In genomic region chr10:97332639-97333038, GRCm38 (mm10) we compare ENCODE assay signal across 25 mouse cellular contexts.
DNase-seq lines count a peak whose midpoint lies in the region; ATAC-seq and TF ChIP-seq lines count a peak whose summit lies in the region.
"Had no signal": no experiment of that assay in that cellular context is flagged by ENCODE, and none has a peak within 500 bp of the region (broad histone marks: within the 10 kb centered on the region; RNA-seq: fewer than 3 reads in every experiment).

No protein-coding gene starts in this region.

- H3K9ac ChIP-seq in limb, embryonic 12.5 days (replicated peaks), result no peak overlapping the region
- H3K9ac ChIP-seq in limb, embryonic 14.5 days (ENCODE audit: low read depth, low read length, severe bottlenecking), result no peak overlapping the region
- H3K9ac ChIP-seq: embryonic facial prominence, embryonic 13.5 days; forebrain, embryonic 12.5 days; forebrain, embryonic 15.5 days; heart, embryonic 13.5 days; hindbrain, embryonic 12.5 days; hindbrain, embryonic 15.5 days had no signal

- no peaks in the 10 kb centered on the region for H3K36me3 ChIP-seq in limb, embryonic 12.5 days
- H3K36me3 ChIP-seq in limb, embryonic 10.5 days, result no peaks in the 10 kb centered on the region
- H3K36me3 ChIP-seq in limb, embryonic 14.5 days (ENCODE audit: control insufficient read depth, insufficient read depth, low read length), result no peaks in the 10 kb centered on the region
- H3K36me3 ChIP-seq: embryonic facial prominence, embryonic 10.5 days; embryonic facial prominence, embryonic 13.5 days; forebrain, embryonic 12.5 days; forebrain, embryonic 15.5 days; heart, embryonic 10.5 days; heart, embryonic 13.5 days; hindbrain, embryonic 12.5 days; hindbrain, embryonic 15.5 days had no signal

- H3K27ac ChIP-seq in limb, embryonic 12.5 days, result peak overlapping the region; percentile 57
- H3K27ac ChIP-seq in limb, embryonic 10.5 days, result no peak overlapping the region
- peak overlapping the region; percentile 27; the same call in 1 of the 2 replicates for H3K27ac ChIP-seq in limb, embryonic 14.5 days (replicated peaks; ENCODE audit: low read depth, low read length)
- H3K27ac ChIP-seq: embryonic facial prominence, embryonic 10.5 days; embryonic facial prominence, embryonic 13.5 days; forebrain, embryonic 12.5 days; forebrain, embryonic 15.5 days; heart, adult 2 months; heart, embryonic 10.5 days; heart, embryonic 13.5 days; hindbrain, embryonic 12.5 days; hindbrain, embryonic 15.5 days had no signal

- H3K9me3 ChIP-seq in limb, embryonic 12.5 days, result no peaks in the 10 kb centered on the region
- H3K9me3 ChIP-seq in limb, embryonic 10.5 days (replicated peaks), result no peaks in the 10 kb centered on the region
- no peaks in the 10 kb centered on the region for H3K9me3 ChIP-seq in limb, embryonic 14.5 days (ENCODE audit: control insufficient read depth, low read length)
- H3K9me3 ChIP-seq: embryonic facial prominence, embryonic 10.5 days; embryonic facial prominence, embryonic 13.5 days; forebrain, embryonic 12.5 days; forebrain, embryonic 15.5 days; heart, embryonic 10.5 days; hindbrain, embryonic 12.5 days; hindbrain, embryonic 15.5 days had no signal

- H3K27me3 ChIP-seq in limb, embryonic 12.5 days, result no peaks in the 10 kb centered on the region
- no peaks in the 10 kb centered on the region for H3K27me3 ChIP-seq in limb, embryonic 10.5 days (ENCODE audit: low read depth, poor library complexity, severe bottlenecking)
- H3K27me3 ChIP-seq in limb, embryonic 14.5 days (ENCODE audit: control insufficient read depth, insufficient read depth, low read length), result no peaks in the 10 kb centered on the region
- H3K27me3 ChIP-seq: embryonic facial prominence, embryonic 13.5 days; forebrain, embryonic 12.5 days; forebrain, embryonic 15.5 days; heart, embryonic 13.5 days; hindbrain, embryonic 12.5 days; hindbrain, embryonic 15.5 days had no signal

- WGBS in limb, embryonic 12.5 days, result 77% methylated on average over 2 of the region's 2 CpGs
- WGBS in limb, embryonic 10.5 days, result 77% methylated on average over 2 of the region's 2 CpGs
- WGBS in limb, embryonic 14.5 days, result 51% methylated on average over 2 of the region's 2 CpGs

- ATAC-seq in limb, embryonic 12.5 days (ENCODE audit: insufficient number of reproducible peaks, insufficient read depth, low FRiP score, low TSS enrichment, low read depth), result no peak
- ATAC-seq in limb, embryonic 14.5 days (ENCODE audit: low FRiP score, low read depth), result no peak
- ATAC-seq: forebrain, embryonic 15.5 days had no signal

- H3K4me3 ChIP-seq in limb, embryonic 12.5 days (replicated peaks), result no peak overlapping the region
- H3K4me3 ChIP-seq in limb, embryonic 10.5 days, result no peak overlapping the region
- H3K4me3 ChIP-seq in limb, embryonic 14.5 days (replicated peaks; ENCODE audit: low read length), result no peak overlapping the region
- H3K4me3 ChIP-seq: embryonic facial prominence, embryonic 10.5 days; embryonic facial prominence, embryonic 13.5 days; erythroblast, embryonic 14.5 days; forebrain, embryonic 12.5 days; forebrain, embryonic 15.5 days; heart, adult 2 months; heart, embryonic 10.5 days; heart, embryonic 13.5 days; hindbrain, embryonic 12.5 days; hindbrain, embryonic 15.5 days had no signal

- no peak for DNase-seq in limb, embryonic 10.5 days (ENCODE audit: low spot score)
- DNase-seq in thymus, postnatal 0 days (ENCODE audit: low spot score), result peak; percentile 8
- no peak for DNase-seq in thymus, postnatal 36 days
- no peak for DNase-seq in limb, embryonic 14.5 days (ENCODE audit: low spot score)
- no peak for DNase-seq in left cerebral cortex, adult 8-10 months (ENCODE audit: low spot score in 2 of 2)
- DNase-seq in adrenal gland, adult 2 months, result no peak
- DNase-seq: adrenal gland, adult 8-10 months; adrenal gland, postnatal 25 days; cerebellum, adult 11-12 months; cerebellum, adult 8-10 months; cerebellum, postnatal 10 days; cerebellum, postnatal 36 days; embryo, embryonic 11 days; gastrocnemius, postnatal 10 days; heart, adult 2 months had no signal

- no peak overlapping the region for H3K4me2 ChIP-seq in limb, embryonic 12.5 days
- no peak overlapping the region for H3K4me2 ChIP-seq in limb, embryonic 14.5 days (replicated peaks; ENCODE audit: low read depth, low read length, severe bottlenecking)
- H3K4me2 ChIP-seq: embryonic facial prominence, embryonic 13.5 days; forebrain, embryonic 12.5 days; forebrain, embryonic 15.5 days; heart, embryonic 13.5 days; hindbrain, embryonic 12.5 days; hindbrain, embryonic 15.5 days had no signal

- peaks cover 15% of the 10 kb centered on the region for H3K4me1 ChIP-seq in limb, embryonic 12.5 days (replicated peaks)
- no peaks in the 10 kb centered on the region for H3K4me1 ChIP-seq in limb, embryonic 10.5 days
- H3K4me1 ChIP-seq in limb, embryonic 14.5 days (ENCODE audit: control insufficient read depth, insufficient read depth, low read length), result peaks cover 16% of the 10 kb centered on the region
- H3K4me1 ChIP-seq: embryonic facial prominence, embryonic 10.5 days; forebrain, embryonic 12.5 days; forebrain, embryonic 15.5 days; heart, embryonic 10.5 days; heart, embryonic 13.5 days; hindbrain, embryonic 12.5 days; hindbrain, embryonic 15.5 days had no signal

- TF ChIP-seq POLR2A in limb, embryonic 14.5 days (IDR thresholded peaks at IDR 0.05; ENCODE audit: borderline replicate concordance, extremely low read depth, insufficient read depth, insufficient read length), result no peak
